Mouse (Mus musculus): Measurements from ENCODE around the gene Dpf1.

Dpf1 gene

DNA sequence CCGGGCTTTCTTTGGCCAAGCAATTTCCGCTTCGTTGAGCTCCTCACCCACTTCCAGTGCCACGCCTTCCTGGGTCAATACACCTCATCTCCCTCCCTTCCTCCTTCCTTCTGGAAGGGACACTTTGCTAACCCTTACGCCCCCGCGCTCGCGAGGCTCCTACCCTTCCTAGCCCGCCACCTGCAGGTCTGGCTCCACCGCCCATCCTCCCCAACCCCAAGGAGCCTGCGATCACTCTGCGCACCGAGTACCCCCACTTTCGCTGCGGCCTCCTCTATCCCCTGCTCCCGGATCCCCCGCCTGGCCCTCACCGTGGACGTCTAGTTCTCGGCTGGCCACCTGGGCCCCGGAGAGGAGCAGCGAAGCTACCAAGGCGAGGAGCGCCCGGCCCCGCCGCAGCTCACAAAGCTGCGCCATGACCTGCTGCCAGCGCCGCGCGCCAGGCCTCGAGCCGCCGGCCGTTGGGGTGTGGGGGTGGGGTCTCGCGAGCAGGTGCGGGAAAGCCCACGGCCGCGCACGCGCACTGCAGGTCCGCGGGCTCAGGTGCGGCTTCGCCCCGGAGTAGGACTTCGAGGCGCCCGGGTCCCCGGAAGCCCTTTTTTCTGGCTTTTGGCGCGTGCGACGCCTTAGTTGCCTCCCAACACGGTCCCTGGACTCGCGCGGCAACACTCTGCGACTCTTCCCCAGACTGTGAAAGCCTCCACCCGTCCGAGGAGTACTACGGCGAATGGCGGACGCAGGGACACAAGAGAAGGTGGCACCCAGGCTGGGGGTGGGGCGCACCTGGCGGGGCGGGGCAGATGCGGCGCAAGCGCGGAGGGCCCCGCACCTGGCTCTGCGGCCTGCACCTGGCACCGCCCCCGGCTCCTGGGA, 22.3 kb upstream of the Dpf1 start, which contains the start of gene Spint2:
Gene Spint2, minus strand, starts transcription at position 712 of the 873 bp plus-strand sequence.
- TF ChIP-seq GATA4 (IDR thresholded peaks at IDR 0.05; ENCODE audit: insufficient replicate concordance, low read length), result no peak

DNA sequence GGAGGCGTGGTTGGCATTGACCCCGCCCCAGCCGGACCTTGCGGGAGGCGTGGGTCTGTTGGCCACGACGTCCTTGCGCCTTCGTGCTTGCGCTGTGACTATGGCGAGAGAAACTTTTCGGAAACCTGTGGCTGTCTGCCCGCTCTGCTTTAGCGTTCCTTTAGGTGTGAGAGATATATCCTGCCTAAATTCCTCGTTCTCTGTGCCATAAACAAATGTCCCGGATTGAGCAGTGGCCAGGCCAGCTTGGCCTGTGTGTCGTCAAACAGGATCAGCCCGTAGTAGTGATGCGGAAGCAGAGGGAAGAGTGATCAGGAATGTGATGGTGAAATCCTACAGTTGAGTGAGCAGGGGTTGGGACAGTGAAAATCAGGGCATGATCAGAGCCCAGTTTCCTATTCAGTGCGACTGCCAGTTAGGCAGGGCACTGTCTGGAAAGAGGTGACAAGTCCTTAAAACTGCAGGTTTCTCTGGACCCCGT, 21.6 kb upstream of the Dpf1 start:
- TF ChIP-seq GATA4 (IDR thresholded peaks at IDR 0.05; ENCODE audit: insufficient replicate concordance, low read length), result no peak

DNA sequence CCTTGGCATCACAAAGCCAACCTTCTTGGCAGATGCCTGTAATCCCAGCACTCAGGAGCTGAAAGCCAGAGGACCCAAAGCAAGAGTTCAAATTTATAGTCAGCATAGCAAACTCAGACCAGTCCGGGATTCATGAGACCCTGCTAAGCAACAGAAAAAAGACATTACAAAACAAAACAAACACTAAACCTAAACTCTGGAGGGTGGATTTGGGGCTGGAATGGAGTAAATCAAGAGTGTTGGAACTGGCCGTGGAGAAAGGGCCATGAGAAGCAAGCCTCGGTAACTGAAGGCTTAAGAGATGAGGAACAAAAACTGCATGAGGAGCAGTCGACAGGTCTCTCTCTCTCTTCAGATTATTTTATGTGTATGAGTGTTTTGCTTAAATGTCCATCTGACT, 19.9 kb upstream of the Dpf1 start:
- no peak for TF ChIP-seq GATA4 (IDR thresholded peaks at IDR 0.05; ENCODE audit: insufficient replicate concordance, low read length)

DNA sequence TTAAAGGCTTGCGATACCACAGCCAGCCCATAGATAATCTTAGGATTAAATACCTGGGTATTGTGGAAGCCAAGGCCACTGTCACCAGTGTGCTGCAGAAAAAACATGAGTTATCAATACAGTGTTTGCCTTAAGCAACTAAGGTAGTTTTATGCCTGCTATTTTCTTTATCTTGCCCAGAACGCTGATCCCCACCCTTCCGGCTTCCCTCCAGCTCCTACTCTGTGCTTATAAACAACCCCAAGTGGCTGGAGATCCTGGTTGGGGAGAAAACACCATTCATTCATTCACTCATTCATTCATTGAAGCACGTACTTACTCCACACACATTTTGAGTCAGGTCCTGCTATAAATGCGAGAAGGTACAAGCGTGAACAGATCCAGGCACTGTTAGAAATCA, 19.2 kb upstream of the Dpf1 start:
- TF ChIP-seq GATA4 (IDR thresholded peaks at IDR 0.05; ENCODE audit: insufficient replicate concordance, low read length), result no peak

DNA sequence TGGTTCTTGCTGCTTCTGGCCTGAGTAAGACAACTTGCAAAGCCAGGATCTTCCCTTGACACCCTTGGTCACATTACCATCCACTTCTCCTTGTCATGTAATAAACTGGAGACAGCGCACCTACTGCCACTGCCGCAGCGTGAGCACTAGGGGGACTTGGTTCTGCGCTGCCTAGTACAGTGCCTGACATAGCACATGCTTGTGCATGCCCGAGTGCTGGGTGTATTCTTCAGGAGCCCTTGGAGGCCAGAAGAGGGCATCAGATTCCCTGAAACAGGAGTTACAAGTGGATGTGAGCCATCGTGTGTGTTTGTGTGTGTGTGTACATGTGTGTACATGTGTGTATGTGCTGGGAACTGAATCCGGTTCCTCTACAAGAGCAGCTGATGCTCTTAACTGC, 16.3 kb upstream of the Dpf1 start:
- no peak for TF ChIP-seq GATA4 (IDR thresholded peaks at IDR 0.05; ENCODE audit: insufficient replicate concordance, low read length)

DNA sequence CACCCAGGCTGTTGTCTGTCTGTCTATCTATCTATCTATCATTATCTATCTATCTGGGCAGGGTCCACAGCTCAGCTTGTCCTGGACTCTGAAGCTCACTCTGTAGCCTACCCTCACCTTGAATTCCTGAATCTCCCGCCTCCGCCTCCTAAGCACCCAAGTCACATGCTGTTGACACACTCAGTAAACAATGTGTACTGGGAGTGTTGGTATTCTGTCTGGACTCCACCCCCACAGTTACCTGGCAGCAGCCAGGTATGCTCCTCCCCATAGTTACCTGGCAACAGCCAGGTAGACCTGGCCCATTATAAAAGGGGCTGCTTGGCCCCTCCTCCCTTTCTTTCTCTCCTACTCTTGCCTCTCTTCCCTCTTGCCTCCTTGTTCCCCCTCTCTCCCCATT, 15.7 kb upstream of the Dpf1 start:
- no peak for TF ChIP-seq GATA4 (IDR thresholded peaks at IDR 0.05; ENCODE audit: insufficient replicate concordance, low read length)

DNA sequence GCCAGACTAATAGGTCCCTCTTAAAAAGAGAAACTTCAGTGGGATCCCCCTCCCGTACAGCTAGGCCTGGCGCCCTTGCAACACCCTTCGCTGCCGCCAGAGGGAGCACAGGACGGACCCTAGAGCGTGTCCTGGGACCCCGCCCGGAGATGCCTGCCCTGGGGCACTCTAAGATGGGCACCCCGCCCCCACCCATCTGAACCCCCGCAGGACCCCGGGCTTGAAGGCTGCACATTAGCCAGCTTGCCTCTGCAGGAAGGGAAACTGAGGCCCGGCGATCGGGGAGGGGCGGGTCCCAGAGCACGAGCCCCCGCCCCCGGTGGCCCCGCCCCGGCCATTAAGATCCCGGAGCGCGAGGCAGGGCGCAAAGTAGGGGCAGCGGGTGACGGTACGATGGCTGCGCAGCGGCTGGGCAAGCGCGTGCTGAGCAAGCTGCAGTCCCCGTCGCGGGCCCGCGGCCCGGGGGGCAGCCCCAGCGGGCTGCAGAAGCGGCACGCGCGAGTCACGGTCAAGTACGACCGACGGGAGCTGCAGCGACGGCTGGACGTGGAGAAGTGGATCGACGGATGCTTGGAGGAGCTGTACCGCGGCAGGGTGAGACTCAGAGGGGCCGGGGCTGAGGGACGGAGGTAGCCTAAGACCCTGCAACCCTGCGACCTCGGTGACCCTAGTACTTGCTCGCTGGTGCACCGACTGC, 14.7 kb upstream of the Dpf1 start, which contains the start of gene Ppp1r14a:
Gene Ppp1r14a, plus strand, starts transcription at position 367 of the 697 bp plus-strand sequence.
- TF ChIP-seq GATA4 (IDR thresholded peaks at IDR 0.05; ENCODE audit: insufficient replicate concordance, low read length), result no peak

DNA sequence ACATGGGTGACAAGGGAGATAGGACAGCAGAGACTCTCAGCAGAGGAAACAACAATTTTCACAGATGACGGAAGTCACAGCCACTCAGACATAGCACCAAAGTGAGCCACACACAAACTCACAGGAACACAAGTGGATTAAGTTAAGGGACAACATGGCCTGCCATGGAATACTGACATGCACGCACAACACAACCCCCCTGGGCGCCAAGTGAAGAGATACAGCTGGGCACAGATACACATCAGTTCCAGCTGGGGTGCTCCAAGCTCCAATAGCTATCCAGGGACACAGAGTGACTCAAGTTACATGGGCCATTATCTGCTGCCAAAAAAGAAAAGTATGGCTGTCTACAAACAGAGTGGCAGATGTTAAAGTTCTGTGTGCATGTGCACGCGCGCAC, 13.9 kb upstream of the Dpf1 start:
- no peak for TF ChIP-seq GATA4 (IDR thresholded peaks at IDR 0.05; ENCODE audit: insufficient replicate concordance, low read length)

DNA sequence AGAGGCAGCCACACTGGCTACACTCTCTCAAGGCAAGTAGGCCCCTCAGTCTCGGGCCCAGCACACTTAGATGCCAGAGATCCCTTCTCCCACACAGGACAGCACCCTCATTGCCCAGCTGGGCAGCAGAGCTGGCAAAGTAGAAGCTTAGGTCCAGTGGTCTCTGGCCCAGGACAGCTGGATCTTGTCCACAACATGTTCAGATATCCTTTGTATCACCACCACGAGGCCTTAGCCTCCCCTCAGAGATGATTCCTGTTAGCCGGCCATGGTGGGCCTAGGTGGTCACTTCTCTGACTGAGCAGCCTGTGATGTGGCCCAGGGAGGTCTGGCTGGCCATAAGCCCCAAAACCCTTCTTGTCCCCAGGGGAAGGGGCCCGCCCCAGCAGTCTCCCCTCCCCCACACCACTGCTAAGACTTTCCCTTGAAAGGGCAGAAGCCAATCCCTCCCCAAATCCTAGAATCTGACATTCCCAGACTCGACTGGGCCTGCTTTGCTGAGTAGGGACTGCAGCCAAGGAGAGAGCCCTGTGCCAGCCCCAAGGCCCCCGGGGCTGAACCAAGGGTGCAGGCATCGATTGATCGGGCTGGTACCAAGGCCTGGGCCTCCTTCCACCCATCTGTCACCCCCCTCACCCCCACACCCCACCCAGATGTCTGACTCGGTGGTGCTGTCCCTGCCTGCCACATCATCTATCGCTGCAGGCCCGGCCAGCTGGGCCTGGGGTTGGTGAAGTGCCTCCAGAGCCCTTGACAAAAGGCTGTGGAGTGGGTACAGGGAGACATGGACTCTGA, 12.9 kb upstream of the Dpf1 start:
- TF ChIP-seq GATA4 (IDR thresholded peaks at IDR 0.05; ENCODE audit: insufficient replicate concordance, low read length), result no peak

DNA sequence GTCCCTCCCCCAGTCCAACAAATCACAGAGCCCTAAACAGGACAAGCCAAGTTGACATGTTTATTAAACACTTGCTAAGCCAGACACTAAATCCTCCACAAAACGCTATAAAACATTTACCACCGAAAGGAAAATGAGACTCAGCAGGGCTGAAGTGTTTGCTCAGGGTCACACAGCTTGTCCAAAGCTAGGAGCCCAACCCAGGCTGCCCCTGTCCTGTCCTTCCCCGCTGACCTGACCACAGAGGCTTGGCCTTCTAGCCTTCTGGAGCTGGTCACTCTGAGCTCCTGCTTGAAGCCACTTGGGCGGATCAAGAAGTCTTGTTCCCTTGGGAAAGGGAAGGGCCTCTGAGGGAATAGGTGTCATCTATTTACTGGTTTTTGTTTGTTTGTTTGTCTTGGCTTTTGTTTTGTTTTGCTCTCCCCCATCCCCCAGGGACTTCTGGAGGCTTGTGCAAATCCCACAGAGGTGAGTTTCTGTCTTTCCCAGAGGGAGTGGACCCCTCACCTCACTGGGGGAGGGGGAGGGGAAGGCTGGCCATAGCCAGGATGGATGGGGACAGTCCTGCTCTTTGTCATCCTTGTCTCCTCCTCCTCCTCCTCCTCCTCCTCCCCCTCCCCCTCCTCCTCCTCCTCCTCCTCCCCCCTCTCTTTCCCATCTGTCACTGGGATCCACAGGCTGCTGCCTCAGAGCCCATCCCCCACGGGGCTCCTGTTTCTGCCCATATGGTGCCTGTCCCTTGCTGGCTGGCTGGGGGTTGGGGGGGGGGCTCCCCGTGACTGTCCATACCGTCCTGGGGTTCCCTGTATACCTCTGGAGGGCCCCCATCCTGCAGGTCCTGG, 11.9 kb upstream of the Dpf1 start:
- no peak for TF ChIP-seq GATA4 (IDR thresholded peaks at IDR 0.05; ENCODE audit: insufficient replicate concordance, low read length)

DNA sequence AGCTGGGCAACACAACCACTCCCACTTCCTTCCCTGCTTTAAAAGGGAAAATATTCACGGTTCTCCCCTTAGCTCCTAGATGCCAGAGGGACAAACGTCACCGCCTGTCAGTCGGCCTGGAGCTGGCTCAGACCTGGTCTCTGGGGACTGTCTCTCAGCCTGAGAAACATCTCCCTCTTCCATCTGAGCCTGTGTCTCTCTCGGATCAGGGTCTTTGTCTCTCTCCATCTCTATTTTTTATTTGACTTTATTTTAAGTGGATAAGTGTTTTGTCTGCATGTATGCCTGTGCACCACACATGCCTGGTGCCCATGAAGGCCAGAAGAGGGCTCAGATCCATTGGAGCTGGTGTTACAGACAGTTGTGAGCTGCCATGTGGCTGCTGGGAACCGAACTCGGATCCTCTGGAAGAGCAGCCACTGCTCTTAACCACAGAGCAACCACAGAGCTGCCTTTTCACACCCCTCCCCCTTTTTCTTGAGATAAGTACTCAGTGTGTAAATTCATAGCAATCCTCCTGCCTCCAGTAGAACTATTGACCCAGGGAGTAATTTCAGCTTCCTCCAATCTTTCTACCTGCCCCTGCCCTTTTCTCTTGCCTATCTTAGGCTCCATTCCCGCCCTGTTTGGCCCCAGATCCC, 11.2 kb upstream of the Dpf1 start:
- TF ChIP-seq GATA4 (IDR thresholded peaks at IDR 0.05; ENCODE audit: insufficient replicate concordance, low read length), result no peak

DNA sequence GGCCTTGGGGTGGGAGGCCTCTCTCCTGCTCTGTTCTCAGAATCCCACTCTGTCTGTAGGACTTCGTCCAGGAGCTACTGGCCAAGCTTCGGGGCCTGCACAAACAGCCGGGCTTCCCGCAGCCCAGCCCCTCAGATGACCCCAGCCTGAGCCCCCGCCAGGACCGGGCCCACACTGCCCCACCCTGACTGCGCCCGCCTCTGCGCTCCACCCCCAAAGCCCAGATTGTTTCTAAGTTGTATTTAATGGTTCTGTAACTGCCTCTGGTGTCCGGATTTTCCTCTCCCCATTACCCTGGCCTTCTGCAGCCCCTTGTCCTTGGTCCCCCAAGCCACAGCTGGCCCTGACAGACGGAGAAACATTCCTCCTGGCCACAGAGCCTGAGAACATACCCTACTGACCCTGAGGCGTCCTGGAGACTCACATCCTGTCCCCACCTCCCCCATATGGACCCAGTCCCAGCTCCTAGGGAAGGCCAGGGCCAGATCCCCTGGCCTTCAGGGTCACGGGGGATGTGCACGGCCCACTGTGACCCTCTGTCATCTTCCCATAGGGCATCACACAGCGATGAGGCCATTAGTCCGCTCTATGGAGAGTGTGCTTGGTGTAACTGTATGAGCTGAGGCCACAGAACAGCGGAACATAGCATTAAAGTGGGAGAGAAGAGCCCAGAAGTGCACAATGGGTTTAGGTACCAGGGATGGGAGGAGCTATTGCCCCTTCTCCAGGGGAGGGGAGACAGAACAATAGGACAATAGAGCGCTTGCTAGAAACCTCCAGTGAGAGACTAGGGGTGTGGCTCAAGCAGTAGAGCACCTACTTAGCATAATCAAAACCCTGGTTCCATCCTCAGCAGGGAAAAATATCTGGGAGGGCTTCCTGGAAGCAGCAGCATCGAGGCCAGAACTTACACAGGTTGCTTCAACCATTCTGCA, 10.4 kb upstream of the Dpf1 start:
- no peak for TF ChIP-seq GATA4 (IDR thresholded peaks at IDR 0.05; ENCODE audit: insufficient replicate concordance, low read length)
